Mouse (Mus musculus): ENCODE results near the gene Polr3h.

DNA sequence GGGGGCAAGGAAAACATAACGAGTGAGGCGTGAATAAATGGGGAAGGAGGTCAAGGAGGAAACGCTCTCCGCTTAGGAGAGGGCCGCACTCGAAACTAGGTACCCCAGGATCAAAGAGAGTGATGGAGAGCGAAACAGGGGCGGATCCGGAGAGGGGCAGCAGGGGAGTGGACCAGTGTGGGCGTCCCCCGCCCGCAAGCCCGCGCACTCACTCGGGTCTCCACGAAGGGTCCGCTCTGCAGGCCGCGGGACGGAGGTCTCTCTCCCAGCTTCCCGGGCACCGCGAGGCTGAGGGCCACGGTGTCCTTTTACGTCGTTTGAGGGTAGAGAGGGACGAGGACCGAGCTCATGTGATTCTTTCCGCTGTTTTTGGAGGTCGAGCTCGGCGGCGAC lies 68.3 kb downstream of the Polr3h start:
- TF ChIP-seq CTCF (IDR thresholded peaks at IDR 0.05; ENCODE audit: extremely low read depth, insufficient read length, insufficient replicate concordance, low read depth, low read length), result no peak
- TF ChIP-seq POLR2A (IDR thresholded peaks at IDR 0.05; ENCODE audit: low read depth, low read length), result no peak
